Mouse (Mus musculus) bone marrow, adult 2 months (tissue): ENCODE results near the gene Mrps31.

Source experiments
- CTCF ChIP-seq: fragments of 200-500 bp; IDR thresholded peaks from 2 replicates; pipeline ENCODE4 v1.5.1; 2011; ENCODE audit warnings: low read length, control low read depth; ENCODE audit not compliant: control insufficient read depth, insufficient read depth
- POLR2A ChIP-seq: fragments of 200-500 bp; IDR thresholded peaks from 2 replicates; pipeline ENCODE4 v1.6.1; 2011; ENCODE audit warnings: low read depth, mild to moderate bottlenecking, control low read depth, low read length, borderline replicate concordance; ENCODE audit not compliant: control insufficient read depth

- TF ChIP-seq POLR2A, result no peak
- TF ChIP-seq CTCF, result peak; percentile 71
These were observed 34.3 kb upstream of the Mrps31 start for GRCm38 (mm10) chr8:22376903-22377302.
